Mouse (Mus musculus): ENCODE results near the gene Anp32e. TPM values are rescaled to one million over a fixed set of nuclear protein-coding genes. Genes with fewer than 3 reads are reported as not detected.

Anp32e gene
- 100 to 1,000 TPM; 106 to 122 TPM for total RNA-seq (2023)

GRCm38 (mm10) chr3:95928658-95929503, at the start of gene Anp32e:
Anp32e (plus strand) TSS chr3:95929246.

GRCm38 (mm10) chr3:95881979-95882815, 46.8 kb upstream of the Anp32e start, which contains the start of gene Ciart:
Ciart (minus strand) TSS chr3:95882251.

GRCm38 (mm10) chr3:95891211-95892065, 37.6 kb upstream of the Anp32e start, which contains the start of gene BC028528:
BC028528 (minus strand) TSS chr3:95892005.

GRCm38 (mm10) chr3:95893606-95894316, 35.3 kb upstream of the Anp32e start, which contains the start of gene Aph1a:
Aph1a (plus strand) TSS chr3:95893969.

DNA sequence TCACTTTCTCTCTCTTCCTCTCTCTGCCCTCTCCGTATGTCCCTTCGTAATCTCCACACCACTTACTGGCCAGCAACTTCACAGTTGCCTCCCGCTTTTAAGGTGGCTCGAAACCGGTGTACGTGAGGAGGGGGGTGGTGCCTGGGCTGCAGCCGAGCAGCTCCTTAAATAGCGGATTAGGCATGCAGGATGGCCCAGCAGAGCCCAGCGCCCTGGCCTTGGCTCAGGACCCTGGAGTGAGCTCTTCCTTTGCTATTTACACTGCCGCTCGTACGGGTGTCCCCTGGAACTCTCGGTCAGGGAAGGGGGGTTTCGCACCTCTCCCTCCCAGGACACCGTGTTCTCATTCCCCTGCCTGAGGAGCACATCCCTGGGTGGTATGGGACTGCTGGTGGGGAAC, 24.5 kb upstream of the Anp32e start, which contains the start of gene Car14:
Gene Car14 (minus strand): TSS at position 124 of the 400 bp plus-strand sequence.

DNA sequence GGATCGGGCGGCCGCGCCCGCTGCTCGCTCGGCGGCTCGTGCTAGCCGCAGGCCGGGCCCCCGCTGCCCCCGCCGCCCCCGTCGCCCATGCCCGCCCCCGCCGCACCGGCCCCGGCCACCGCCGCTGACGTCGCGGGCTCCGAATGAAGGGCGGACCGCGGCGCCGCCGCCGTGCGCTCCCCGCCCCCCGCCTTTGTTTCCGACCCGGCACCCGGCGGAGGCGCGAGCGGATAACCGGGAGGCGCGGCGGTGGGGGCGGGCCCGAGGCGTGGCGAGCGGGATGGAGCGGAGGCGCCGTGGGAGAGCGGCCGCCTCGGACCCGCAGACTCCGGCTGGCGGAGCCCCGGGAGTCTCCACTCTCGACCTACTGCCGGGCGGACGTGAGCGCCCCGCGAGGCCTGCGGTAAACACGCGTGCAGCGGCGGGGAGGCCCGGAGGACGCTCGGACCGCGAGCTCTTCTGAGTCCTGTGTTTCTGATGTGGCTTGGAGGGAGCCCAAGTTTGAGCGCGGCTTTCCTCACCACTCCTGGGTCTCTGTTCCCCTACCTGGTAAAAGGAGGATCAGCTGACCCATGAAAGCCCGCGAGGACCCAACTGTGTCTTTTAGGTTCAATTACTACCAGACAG, 66.9 kb downstream of the Anp32e start, which contains the start of gene Plekho1:
Gene Plekho1 (minus strand): TSS at position 200 of the 627 bp plus-strand sequence.

Other genes starting within 250 kb of the Anp32e start
- gene Adamtsl4, start 241.3 kb upstream of the Anp32e start, total RNA-seq (2023) = 10 to 100 TPM; 18.2 to 21.8 TPM
- gene Ecm1, start 189.7 kb upstream of the Anp32e start, total RNA-seq (2023) = 10 to 100 TPM in 1 of 2 experiments, 1 to 10 TPM in 1; 8.8 to 11.4 TPM
- 100 to 1,000 TPM in 1 of 2 experiments, 10 to 100 TPM in 1; 88.2 to 108 TPM for gene Tars2, start 169.0 kb upstream of the Anp32e start, total RNA-seq (2023)
- gene Rprd2, start 110.4 kb upstream of the Anp32e start, total RNA-seq (2023) = 100 to 1,000 TPM; 110 to 111 TPM
- 10 to 100 TPM; 92.7 to 93.4 TPM for gene Prpf3, start 73.4 kb upstream of the Anp32e start, total RNA-seq (2023)
- 100 to 1,000 TPM; 114 to 118 TPM for gene Mrps21, start 57.7 kb upstream of the Anp32e start, total RNA-seq (2023)
- gene Ciart, start 47.0 kb upstream of the Anp32e start, total RNA-seq (2023) = 100 to 1,000 TPM; 140 to 198 TPM
- gene BC028528, start 37.2 kb upstream of the Anp32e start, total RNA-seq (2023) = 10 to 100 TPM; 65.9 to 70.6 TPM
- gene Aph1a, start 35.3 kb upstream of the Anp32e start, total RNA-seq (2023) = 10 to 100 TPM; 57.0 to 60.6 TPM
- not detected for gene Car14, start 24.6 kb upstream of the Anp32e start, total RNA-seq (2023)
- gene Plekho1, start 66.8 kb downstream of the Anp32e start, total RNA-seq (2023) = 100 to 1,000 TPM; 232 to 254 TPM
- gene Vps45, start 129.2 kb downstream of the Anp32e start, total RNA-seq (2023) = 10 to 100 TPM; 22.5 to 26.8 TPM
- gene Otud7b, start 175.3 kb downstream of the Anp32e start, total RNA-seq (2023) = 10 to 100 TPM; 61.6 to 63.2 TPM
- gene Mtmr11, start 232.8 kb downstream of the Anp32e start, total RNA-seq (2023) = 1 to 10 TPM; 3.2 to 3.5 TPM
- gene Sf3b4, start 243.1 kb downstream of the Anp32e start, total RNA-seq (2023) = 10 to 100 TPM; 86.0 to 89.2 TPM

Measured in B cell, adult 67 days (primary cell).